Mouse (Mus musculus) kidney, adult 2 months (tissue): Measurements from ENCODE around the gene Nudt2. TPM values are rescaled to one million over a fixed set of nuclear protein-coding genes. Genes with fewer than 3 reads are reported as not detected.

ENCODE experiments used
- DNase-seq: peaks from one replicate; pipeline ENCODE4 v3.0.0; 2021
- H3K27ac ChIP-seq: fragments of 200-500 bp; 2 replicates; pipeline ENCODE4 v1.5.1; 2012; ENCODE audit warnings: low read depth, low read length, control low read depth, inconsistent platforms; ENCODE audit not compliant: insufficient read depth
- H3K27me3 ChIP-seq: fragments of 200-500 bp; replicated peaks from 2 replicates; pipeline ENCODE4 v1.6.1; 2012; ENCODE audit warnings: mild to moderate bottlenecking, moderate library complexity, low read length, inconsistent platforms; ENCODE audit not compliant: control insufficient read depth, insufficient read depth
- H3K36me3 ChIP-seq: fragments of 200-500 bp; 2 replicates; pipeline ENCODE4 v1.6.1; 2012; ENCODE audit warnings: mild to moderate bottlenecking, moderate library complexity, low read length, inconsistent platforms; ENCODE audit not compliant: control insufficient read depth, insufficient read depth
- H3K4me1 ChIP-seq: fragments of 200-500 bp; 2 replicates; pipeline ENCODE4 v1.6.1; 2011; ENCODE audit warnings: low read length; ENCODE audit not compliant: control insufficient read depth, insufficient read depth
- H3K4me3 ChIP-seq: fragments of 200-500 bp; 2 replicates; pipeline ENCODE4 v1.5.1; 2011; ENCODE audit warnings: mild to moderate bottlenecking, low read depth, low read length, control low read depth; ENCODE audit not compliant: insufficient read depth
- CTCF ChIP-seq: fragments of 200-500 bp; conservative IDR thresholded peaks from 2 replicates; pipeline ENCODE4 v1.5.1; 2011; ENCODE audit warnings: low read depth, mild to moderate bottlenecking, control low read depth, low read length, moderate library complexity, mixed read lengths; ENCODE audit not compliant: insufficient read depth, insufficient read length
- POLR2A ChIP-seq: fragments of 200-500 bp; IDR thresholded peaks from one replicate; pipeline ENCODE4 v1.6.1; 2011; ENCODE audit warnings: low read depth, low read length, control low read depth
- WGBS: fragments of 180-500 bp; shearing (Covaris S2); methylation state at CpG from one replicate; pipeline ENCODE4 v1.1.7; 2018; 5-methylcytosine and 5-hydroxymethylcytosine counted together
- polyA plus RNA-seq: library from polyadenylated mRNA; depleted of rRNA; stranded (reverse); fragments of >200 nt; gene quantifications from 2 replicates; pipeline ENCODE4 v1.2.3, GENCODE M21; 2012

Nudt2 gene
- polyA plus RNA-seq, 1 experiment = 34.9 TPM

DNA sequence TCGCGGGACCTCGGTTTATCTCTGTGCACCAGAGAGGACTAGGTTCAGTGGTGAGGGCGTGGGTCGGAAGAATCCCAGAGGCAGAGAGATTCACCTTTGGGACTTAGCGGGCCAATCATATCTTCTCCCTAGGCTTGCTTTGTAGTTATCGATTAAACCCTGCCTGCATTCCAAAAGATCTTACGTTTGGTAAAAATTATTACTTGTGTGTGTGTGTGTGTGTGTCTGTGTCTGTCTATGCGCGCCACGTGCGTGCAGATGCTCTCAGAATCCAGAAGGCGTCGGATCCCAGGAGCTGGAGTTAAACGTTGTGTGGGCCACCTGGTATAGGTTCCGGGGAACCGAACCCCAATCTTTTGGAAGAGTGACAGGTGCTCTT lies 325 bp downstream of the Nudt2 start:
- TF ChIP-seq CTCF (no peak), POLR2A (no peak)
- no peak for DNase-seq
- peak overlapping the region; percentile 77 for H3K4me3 ChIP-seq
- 4% methylated on average over 17 of the region's 17 CpGs for WGBS
- peak overlapping the region; percentile 72; the same call in 1 of the 2 replicates for H3K27ac ChIP-seq
- H3K36me3 ChIP-seq = no peaks in the 10 kb centered on the region
- H3K4me1 ChIP-seq = peaks cover 7% of the 10 kb centered on the region; the same call in 1 of the 2 replicates
- no peaks in the 10 kb centered on the region for H3K27me3 ChIP-seq

DNA sequence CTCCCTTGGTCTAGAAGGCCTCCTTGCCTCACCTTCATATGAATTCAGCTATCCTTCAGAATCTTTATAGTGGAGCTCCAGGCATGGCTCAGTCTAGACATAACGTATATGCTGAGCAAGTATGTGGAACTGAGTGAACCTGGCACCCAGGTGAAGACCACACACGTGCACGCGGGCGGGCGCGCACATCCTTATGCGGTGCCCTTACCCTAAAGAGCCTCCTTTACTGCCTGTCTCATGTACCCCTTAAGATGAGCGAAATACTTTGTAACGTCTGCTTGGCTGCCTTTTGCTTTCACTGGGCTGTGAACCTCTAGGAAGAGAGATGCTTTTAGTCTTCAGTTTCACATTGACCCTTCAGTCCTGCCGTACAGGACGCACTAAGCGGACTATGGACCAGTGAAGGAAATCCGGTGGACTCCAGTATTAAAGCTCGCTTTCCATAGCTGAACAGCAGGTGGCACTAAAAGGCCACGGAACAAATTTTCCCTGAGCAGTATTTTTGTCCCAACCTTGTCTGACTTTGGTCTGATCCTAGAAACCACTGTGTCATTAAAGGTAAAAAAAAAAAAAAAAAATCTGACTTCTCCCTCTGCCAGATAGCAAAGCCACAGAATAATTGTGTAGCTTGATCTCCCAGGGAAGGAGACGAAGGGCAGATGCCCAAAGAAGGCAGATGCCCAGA lies 3.6 kb downstream of the Nudt2 start:
- peak; percentile 83 for DNase-seq
- Histone ChIP-seq H3K4me3 (no peak overlapping the region), H3K4me1 (peaks cover 7% of the 10 kb centered on the region; the same call in 1 of the 2 replicates), H3K27ac (peak overlapping the region; percentile 80; the same call in 1 of the 2 replicates), H3K27me3 (no peaks in the 10 kb centered on the region), H3K36me3 (no peaks in the 10 kb centered on the region)
- 45% methylated on average over 17 of the region's 17 CpGs for WGBS
- TF ChIP-seq POLR2A (no peak), CTCF (peak; percentile 70)

DNA sequence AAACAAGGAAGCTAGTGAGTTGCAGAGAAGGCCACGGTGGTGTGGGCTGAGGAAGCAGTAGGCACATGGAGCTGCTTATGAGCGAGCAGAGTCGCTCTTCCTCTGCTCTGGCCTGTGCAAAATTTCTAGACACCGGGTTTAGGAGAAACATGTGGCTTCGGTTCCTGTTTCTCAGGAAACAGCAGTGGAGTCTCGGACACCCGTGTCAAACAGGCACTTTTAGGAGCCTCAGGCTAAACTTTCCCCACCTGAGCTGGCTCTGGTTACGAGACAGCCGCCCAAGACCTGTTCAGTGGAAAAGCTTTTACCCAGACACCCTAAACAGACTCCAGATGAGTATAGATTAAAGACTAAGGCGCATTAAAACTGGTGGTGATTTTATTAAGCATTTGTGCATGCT lies 4.2 kb downstream of the Nudt2 start:
- Histone ChIP-seq H3K36me3 (no peaks in the 10 kb centered on the region), H3K4me3 (no peak overlapping the region), H3K27me3 (no peaks in the 10 kb centered on the region), H3K27ac (peak overlapping the region; percentile 80), H3K4me1 (peaks cover 5% of the 10 kb centered on the region; the same call in 1 of the 2 replicates)
- no peak for DNase-seq
- 56% methylated on average over 10 of the region's 10 CpGs for WGBS
- no peak for TF ChIP-seq POLR2A
- TF ChIP-seq CTCF = no peak

DNA sequence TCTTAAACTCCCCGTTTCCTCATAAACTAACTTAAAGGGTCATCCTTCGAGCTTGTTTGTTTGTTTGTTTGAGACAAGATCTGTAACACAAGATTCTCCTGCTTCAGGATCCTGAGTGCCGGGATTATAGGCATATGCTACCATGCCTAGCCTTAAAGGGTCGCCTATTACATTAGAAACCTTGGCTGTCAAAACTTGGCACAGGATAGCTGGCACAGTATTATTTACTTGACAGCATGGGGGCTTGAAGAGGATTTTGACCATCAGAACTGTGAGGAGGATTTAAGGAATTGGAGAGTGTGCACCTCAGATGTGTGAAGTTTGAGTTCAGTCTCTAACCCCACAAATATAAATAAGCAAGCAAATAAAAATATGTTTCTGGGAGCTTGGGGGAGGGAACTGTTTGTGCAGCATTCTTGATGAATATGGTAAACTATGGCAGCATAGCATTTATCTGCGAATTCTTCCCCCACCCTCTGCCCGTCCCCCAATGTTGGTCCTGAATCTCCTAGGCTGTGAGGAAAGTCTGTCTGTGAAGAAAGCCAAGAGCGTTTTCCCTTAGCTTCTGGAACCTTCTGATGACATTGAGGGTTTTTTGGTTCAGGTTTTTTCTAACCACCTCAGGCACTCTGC lies 5.2 kb downstream of the Nudt2 start:
- Histone ChIP-seq H3K4me1 (peaks cover 5% of the 10 kb centered on the region; the same call in 1 of the 2 replicates), H3K4me3 (no peak overlapping the region), H3K27ac (no peak overlapping the region), H3K36me3 (no peaks in the 10 kb centered on the region), H3K27me3 (no peaks in the 10 kb centered on the region)
- TF ChIP-seq CTCF (no peak), POLR2A (no peak)
- WGBS = 78% methylated on average over 7 of the region's 7 CpGs
- no peak for DNase-seq

DNA sequence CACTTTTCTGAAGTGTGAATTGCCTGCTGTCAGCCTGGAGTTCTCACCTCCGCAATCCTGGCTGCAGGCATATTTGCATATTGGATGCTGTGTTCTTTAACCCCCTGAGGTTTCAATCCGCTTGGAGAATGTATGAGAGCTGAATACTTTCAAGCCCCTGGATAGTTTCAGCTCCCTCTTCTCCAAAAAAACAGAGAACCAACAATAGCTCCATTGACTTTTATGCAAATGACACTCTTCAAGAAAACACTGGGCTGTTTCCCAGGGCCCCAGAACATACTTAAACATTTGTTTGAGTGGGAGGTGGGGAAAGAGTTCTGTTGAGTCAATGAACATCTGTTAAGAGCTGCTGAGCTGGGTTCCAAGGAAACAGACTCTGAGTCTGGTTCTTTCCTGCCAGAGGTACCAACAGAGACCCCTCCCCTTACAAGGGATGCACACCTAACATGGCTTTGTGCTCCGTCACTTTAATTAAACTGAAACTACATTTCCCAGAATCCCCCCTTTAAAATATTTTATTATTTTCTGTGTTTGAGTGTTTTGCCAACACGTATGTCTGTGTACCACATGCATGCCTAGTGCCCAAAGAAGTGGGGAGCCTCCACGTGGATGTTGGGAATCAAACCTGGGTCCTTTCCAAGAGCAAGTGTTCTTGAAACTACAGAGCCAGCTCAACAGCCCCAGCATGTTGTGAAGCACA lies 5.9 kb downstream of the Nudt2 start:
- 72% methylated on average over 5 of the region's 5 CpGs for WGBS
- peaks cover 5% of the 10 kb centered on the region; the same call in 1 of the 2 replicates for H3K4me1 ChIP-seq
- no peaks in the 10 kb centered on the region for H3K27me3 ChIP-seq
- DNase-seq = peak; percentile 25
- no peaks in the 10 kb centered on the region for H3K36me3 ChIP-seq
- TF ChIP-seq POLR2A (no peak), CTCF (no peak)
- no peak overlapping the region for H3K4me3 ChIP-seq
- no peak overlapping the region for H3K27ac ChIP-seq

DNA sequence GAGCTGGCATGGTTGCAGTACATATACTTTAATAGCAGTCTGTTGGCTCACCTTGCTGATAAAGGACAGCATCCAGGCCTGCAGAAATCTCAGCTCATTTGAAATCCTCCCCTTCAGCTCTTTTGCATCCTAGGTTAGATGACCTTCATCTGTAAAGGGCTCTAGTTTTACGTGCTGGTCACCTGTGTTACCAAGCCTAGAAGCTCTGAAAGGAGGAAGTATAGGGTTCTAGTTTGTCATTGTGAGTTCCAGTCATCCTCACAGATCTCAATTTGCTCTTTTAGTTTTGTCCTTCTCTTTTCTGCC lies 6.4 kb downstream of the Nudt2 start:
- TF ChIP-seq POLR2A = no peak
- no peak for TF ChIP-seq CTCF
- no peaks in the 10 kb centered on the region for H3K36me3 ChIP-seq
- no peaks in the 10 kb centered on the region for H3K27me3 ChIP-seq
- no peak overlapping the region for H3K4me3 ChIP-seq
- no peak for DNase-seq
- WGBS = 77% methylated on average over 1 of the region's 1 CpGs
- no peak overlapping the region for H3K27ac ChIP-seq
- peaks cover 5% of the 10 kb centered on the region; the same call in 1 of the 2 replicates for H3K4me1 ChIP-seq

DNA sequence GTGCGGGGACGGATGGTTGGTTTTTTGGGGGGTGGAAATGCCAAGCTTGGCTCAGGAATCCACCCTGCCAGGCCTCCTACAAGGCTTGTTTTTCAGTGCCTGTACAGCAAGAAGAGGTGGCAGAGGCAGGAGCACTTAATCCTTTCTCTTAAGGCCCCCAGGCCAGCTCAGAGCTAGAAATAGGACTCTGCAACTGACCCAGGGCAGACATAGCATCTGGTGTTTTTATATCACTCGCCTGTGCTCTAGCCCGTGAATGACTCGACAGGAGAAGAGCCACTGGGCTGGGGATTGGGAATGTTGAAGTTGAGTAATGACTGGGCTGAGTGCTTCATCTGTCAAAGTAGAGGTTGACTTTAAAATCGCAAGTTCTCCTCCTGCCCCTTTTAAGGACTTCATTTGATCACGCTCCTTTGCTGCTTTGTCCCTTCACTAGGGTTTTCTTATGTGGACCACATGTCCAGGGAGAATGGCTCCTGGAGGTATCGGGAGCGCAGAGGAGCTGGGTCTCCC lies 12.8 kb downstream of the Nudt2 start:
- 84% methylated on average over 9 of the region's 9 CpGs for WGBS
- Histone ChIP-seq H3K4me1 (no peaks in the 10 kb centered on the region), H3K27ac (no peak overlapping the region), H3K27me3 (no peaks in the 10 kb centered on the region), H3K4me3 (no peak overlapping the region), H3K36me3 (no peaks in the 10 kb centered on the region)
- TF ChIP-seq CTCF (no peak), POLR2A (no peak)
- DNase-seq = no peak
